Mouse (Mus musculus) heart, postnatal 14 days (tissue): ENCODE measurements at regions not wholly inside any gene's neighbourhood (a gene's known extent, or its start where the extent isn't known, plus 50 kb on each side); places are given as distances from the start of the nearest gene placed in this dataset.
"Not testable (repeated sequence)": the region's sequence is repeated elsewhere in the genome, so short reads cannot be mapped to it uniquely, and the experiment has no call there.

Experiments used
- DNase-seq, 2 experiments: peaks; one replicate each; pipeline ENCODE4 v3.0.0; 2021 to 2022
- intact Hi-C: fragments of 180-260 bp; cut with DNase I; formaldehyde crosslinking; loops from one replicate; pipeline ENCODE4 v1.15.1; 2025

DNA sequence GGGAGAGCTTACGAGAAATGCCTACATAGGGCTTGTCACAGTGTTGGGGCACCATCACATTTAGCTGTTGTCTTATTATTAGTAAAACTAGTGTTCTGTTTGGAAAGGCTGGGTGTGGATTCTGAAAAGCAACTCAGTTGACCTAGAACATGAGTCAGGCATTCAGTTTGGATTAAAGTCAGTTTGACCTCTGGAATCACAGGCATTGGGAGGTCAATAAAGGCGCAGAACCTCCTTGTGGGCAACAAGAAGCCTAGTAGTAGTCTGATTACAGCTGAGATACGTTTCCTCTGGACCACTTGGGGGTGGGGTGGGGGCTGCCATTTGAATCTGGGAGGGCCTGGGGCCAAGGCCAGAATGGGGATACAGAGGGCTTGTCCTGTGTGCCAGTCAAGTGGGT lies 52.1 kb upstream of the Map3k1 start:
- DNase-seq: no peak
- intact Hi-C loops: no loop called here

DNA sequence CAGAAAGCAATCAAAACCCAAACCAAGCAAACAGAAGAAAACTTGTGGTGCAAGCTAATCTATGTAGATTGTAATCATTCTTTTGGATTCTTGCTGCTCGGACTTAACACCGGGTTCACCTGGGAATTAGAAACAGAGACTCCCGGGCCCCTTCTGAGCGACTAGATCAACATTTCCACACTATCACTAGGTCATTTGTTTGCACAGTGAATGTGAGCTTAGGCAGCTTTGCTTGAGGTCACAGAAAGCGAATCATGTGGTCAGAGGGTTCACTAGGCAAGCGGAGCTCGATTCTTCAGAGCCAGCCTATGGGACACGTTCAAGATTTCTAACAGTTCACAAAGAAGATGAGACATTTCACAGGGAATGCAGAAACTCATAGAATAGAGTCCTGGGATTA lies 53.5 kb upstream of the Map3k1 start:
- no peak for DNase-seq
- intact Hi-C loops: no loop called here

GRCm38 (mm10) chr13:111865956-111866355 lies 57.2 kb upstream of the Map3k1 start:
- intact Hi-C loops: no loop called here
- no peak for DNase-seq

DNA sequence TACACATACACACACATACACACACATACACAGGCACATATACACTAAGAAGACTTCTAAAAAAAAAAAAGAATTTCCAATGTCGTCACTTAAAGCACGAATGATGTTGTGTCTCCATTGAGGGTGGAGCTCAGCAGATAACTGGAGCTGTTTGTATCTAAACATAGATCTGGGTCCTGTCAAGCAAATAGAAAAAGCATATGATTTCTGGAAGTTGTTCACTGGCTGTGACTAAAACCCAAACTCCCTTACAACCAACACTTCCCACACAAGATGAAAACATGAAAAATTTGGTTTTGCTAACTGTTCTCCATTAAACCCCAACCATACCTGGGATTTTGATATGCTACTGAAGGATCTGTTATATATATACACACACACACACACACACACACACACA lies 58.5 kb upstream of the Map3k1 start:
- intact Hi-C loops: no loop called here
- no peak for DNase-seq

DNA sequence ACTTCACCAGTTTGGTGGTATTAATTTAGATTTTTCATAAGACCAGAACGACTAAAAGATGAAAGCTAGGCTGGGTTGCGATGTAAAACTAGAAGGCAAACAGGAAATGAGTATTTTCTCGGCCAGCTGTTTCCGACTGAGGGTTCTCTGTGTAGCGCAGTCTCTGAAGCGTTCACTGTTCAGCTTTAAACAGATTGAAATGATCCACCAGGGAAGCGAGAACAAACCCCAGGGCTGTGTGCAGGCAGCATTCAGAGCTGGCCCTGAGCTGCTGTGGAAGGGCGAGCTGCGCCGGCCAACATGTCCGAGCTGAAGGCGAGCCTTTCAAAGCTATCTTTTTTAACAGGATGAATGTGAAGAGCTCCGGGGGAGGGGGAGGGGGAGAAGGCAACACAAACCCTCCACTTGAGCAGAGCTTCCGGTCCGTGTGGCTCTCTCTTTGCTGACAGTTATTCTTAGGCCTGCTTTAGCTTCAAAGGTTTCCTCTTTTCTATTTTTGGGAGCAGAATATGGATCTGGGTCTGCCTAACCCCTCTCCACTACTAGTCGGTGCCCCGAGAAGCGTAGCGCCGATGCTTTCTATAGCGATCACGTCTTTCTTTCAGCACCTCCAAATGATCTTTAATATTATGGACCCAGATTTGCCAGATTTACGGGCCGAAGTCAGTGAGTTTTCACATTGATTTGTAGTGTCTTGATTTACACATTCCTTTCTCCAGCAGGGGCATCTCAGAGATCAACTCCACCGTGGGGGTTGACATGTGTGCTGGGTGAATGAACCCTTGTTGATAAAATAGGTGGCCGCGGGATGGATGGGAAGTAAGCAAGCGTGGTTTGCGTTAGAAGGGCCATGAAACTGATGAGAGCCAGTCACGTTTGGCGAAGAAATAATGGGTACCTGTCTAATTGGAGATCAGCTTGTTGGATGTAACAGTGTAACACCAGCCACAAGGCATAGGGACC lies 59.3 kb upstream of the Map3k1 start:
- DNase-seq: peak; percentile 72
- intact Hi-C loops: no loop called here

DNA sequence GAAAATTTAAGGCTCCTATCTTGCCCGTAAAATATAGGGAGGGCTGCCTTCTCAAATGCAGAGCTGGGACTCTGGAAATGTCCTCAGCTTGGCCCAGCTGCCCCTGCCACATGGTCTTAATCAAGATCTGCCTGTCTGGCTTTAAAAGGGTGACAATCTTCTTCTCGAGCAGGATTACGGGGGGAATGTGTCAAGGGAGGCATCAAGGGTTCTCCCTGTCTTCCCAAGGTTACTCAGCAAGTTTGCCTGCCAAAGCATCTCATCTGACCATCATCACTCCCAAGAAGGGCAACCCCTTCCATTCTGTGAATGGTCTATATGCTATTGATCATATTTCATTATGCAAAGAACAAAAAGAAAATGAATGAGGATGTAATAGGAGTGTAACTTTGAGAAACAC lies 60.2 kb upstream of the Map3k1 start:
- DNase-seq: no peak
- intact Hi-C loops: no loop called here

DNA sequence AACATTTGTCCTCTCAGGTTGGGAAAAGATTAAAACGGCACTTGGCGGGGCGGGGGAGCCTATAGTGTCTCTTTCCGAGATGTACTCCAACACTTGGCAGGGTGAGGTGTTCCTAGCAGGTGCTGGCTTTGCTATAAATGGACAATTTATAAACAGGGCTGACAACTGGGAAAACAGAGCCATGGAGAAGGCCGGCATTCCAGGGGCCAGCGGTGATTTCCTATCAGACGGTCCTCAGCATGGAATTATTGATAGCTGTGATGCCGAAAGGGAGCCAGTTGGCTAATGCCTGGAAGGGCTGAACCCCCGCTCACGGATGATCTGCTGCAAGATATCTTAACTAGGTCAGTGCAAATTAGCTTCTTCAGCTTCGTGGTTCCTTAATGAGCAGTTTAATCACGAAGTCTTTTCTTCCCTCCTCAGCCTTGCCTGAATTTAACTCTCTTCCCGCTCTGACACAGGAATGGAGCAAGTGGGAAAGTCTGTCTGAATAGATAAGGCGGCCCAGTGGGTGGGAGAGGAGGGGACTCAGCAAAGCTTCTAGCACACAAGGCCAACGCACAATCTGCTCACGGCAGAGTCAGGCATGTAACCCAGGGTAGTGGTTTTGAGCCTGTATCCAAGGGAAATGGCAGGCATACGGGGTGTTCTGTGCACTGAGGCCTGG lies 61.1 kb upstream of the Map3k1 start:
- intact Hi-C loops: no loop called here
- DNase-seq: no peak

GRCm38 (mm10) chr13:111870505-111870904 lies 61.7 kb upstream of the Map3k1 start:
- intact Hi-C loops: no loop called here
- DNase-seq: no peak

GRCm38 (mm10) chr13:111871672-111872410 lies 63.0 kb upstream of the Map3k1 start:
- intact Hi-C loops: no loop called here
- no peak for DNase-seq

DNA sequence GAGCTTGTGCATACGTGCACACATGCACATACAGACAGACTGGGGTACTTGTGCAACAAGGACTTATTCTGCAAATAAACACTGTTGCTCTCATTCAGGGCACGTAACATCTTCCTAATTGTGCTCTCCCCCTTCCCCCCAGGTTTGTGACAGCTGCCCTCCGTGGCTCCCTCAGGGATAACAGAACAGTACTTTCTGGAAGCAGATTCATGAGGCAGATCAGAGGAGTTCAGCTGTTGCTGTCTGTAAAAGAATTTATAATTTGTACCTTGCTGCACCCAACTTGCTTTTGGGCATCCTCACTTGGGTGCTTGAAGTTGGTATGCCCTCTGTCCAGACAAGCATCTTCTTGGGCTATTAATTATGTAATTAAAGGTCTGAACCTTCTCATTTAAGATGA lies 65.5 kb upstream of the Map3k1 start:
- intact Hi-C loops: no loop called here

GRCm38 (mm10) chr13:111876404-111876803 lies 67.6 kb upstream of the Map3k1 start:
- no peak for DNase-seq
- intact Hi-C loops: no loop called here

More for the DNA sequence above, 65.5 kb upstream of the Map3k1 start:
- no peak for DNase-seq

DNA sequence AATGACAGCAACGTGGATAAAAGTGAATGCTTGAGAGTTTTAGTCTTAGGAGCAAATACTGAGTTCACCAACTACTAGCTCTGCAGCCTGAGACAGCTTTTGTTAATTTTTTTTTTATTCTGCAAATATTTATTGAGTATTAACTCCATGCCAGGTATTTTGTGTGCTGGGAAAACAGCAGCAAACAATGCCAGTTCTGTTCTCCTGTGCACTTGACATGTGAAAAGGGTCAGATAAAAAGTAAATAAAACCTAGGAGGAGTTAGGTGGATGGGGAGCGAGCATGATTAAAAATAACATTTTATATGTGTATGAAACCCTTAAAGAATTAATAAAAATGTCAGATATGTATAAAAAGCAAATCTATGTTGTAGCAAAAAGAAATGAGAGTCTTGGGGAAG lies 68.1 kb upstream of the Map3k1 start:
- no peak for DNase-seq
- intact Hi-C loops: no loop called here

- DNase-seq, intact Hi-C loops: not testable (repeated sequence)
Measured at GRCm38 (mm10) chr13:111883768-111884566, 75.2 kb upstream of the Map3k1 start.

- no peak for DNase-seq
- intact Hi-C loops: no loop called here
Measured at GRCm38 (mm10) chr13:111890792-111891191, 82.0 kb upstream of the Map3k1 start.

- intact Hi-C loops: no loop called here
- DNase-seq: no peak
Measured at GRCm38 (mm10) chr13:111892141-111892540, 83.3 kb upstream of the Map3k1 start.

GRCm38 (mm10) chr13:111893221-111893713 lies 84.5 kb upstream of the Map3k1 start:
- intact Hi-C loops: no loop called here
- DNase-seq: no peak

DNA sequence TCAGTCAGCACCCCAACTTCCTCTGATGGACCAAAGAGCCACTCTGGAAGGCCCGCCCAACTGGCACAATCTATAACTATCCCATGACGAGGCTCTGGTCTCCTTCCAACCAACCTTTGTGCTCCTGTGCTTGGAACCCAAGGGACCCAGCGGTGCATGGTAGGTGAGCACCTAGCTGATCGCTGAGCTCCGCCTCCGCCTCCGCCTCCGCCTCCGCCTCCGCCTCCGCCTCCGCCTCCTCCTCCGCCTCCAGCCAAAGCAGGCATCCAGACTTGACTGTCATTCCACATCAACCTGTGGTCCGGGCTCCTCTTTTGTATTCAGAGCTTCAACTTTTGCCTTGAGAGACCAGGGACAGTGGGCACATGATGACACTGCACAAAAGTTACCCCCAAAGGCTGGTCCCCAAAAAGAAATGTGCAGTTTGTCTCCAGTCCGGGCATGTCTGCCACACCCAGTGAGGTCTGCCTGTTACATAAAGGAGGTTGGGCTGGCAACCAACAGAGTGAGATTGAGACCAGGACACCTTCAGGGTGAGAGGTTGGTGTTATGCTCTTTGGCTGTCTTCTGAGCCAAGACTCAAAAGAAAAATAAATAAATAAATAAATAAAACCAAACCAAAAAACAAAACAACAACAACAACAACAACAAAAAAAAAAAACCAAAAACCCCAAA lies 86.1 kb upstream of the Map3k1 start:
- peak; percentile 10 to 24 for DNase-seq
- intact Hi-C loops: no loop called here

GRCm38 (mm10) chr13:111896279-111896678 lies 87.5 kb upstream of the Map3k1 start:
- intact Hi-C loops: no loop called here
- DNase-seq: no peak

DNA sequence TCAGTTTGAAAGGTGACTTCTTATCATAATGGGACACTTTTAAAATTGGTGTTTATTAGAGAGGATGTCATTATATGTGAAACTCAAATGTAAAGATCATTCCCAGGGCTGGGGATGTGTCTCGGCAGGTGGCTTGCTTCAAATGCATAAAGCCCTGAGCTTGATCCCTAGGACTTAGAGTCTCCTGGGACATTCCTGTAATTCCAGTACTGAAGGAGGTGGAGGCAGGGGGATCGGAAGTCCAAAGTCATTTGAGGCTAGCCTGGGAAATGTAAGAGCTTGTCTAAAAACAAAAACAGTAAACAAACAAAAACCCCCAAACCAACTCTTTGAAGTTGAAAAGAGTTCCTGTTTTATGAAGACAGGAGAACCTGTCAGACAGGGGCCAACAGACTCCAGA lies 94.6 kb upstream of the Map3k1 start:
- no peak for DNase-seq
- intact Hi-C loops: no loop called here

- intact Hi-C loops: no loop called here
- DNase-seq: no peak
Measured at GRCm38 (mm10) chr13:111903931-111904330, 95.1 kb upstream of the Map3k1 start.
